Mouse (Mus musculus) G1E-ER4 (cell line): Measurements from ENCODE around the gene Tet3. TPM values are rescaled to one million over a fixed set of nuclear protein-coding genes. Genes with fewer than 3 reads are reported as not detected.

Experiments used
- GATA1 ChIP-seq: IDR thresholded peaks from one replicate; pipeline ENCODE4 v1.8.0; 2012; ENCODE audit warnings: low read length, inconsistent platforms
- polyA plus RNA-seq: library from polyadenylated mRNA; stranded (reverse); fragments of >175 nt; gene quantifications from 2 replicates; pipeline ENCODE4 v1.2.3, GENCODE M21; 2012

Tet3 gene
- 36.2 and 60.4 TPM in 2 replicates for polyA plus RNA-seq

GRCm38 (mm10) chr6:83459034-83459644 lies at the start of gene Tet3:
Gene Tet3, minus strand, starts transcription at chr6:83459084.
- no peak for TF ChIP-seq GATA1

GRCm38 (mm10) chr6:83507168-83507546 lies 48.3 kb upstream of the Tet3 start:
- TF ChIP-seq GATA1, result no peak

GRCm38 (mm10) chr6:83506258-83507167 lies 47.6 kb upstream of the Tet3 start, which contains the start of gene Dguok:
Gene Dguok, minus strand, starts transcription at chr6:83506969.
- no peak for TF ChIP-seq GATA1

DNA sequence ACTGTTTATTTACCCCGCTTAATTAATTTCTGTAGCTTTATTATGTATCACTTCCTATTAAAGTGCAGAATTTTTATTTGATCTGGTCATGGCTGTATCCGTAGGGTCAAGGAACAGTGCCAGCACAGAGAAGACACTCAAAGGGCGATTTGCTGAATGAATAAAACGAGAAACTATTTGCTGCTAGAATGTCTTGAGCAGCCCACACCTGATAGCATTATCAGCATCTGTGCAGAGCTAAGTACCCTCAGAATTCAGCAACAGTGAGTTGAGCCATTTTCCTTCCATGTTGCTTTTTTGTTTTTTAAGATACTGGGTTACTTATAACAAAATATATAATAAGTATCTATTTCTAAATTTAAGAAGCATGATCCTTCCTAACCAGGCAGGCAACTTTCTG lies 46.7 kb upstream of the Tet3 start:
- TF ChIP-seq GATA1, result no peak

- TF ChIP-seq GATA1, result no peak
These were observed 44.5 kb upstream of the Tet3 start for GRCm38 (mm10) chr6:83503361-83503760.

GRCm38 (mm10) chr6:83502656-83503055 lies 43.8 kb upstream of the Tet3 start:
- no peak for TF ChIP-seq GATA1

- TF ChIP-seq GATA1, result no peak
These were observed 42.8 kb upstream of the Tet3 start for GRCm38 (mm10) chr6:83501524-83502310.

- TF ChIP-seq GATA1, result no peak
These were observed 41.6 kb upstream of the Tet3 start for GRCm38 (mm10) chr6:83500462-83500861.

DNA sequence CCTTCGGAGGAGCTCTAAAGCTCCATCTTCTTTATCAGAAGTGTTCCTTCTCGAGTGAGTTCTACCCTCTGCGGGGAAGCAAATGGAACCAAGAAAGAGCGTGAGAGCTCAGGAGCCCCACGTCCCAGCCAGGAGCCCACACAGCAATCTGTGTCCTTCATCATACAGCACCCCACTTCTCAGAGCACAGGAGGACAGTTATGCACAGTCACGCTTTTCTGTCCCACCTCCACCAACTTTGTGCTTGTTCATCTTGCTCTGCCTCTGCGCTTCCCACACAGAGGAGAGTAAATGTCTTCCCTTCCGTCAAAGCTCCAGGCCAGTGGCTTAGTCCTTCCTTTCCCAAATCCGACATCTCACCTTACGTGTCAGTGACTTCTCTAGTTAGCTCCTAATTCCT lies 40.2 kb upstream of the Tet3 start:
- no peak for TF ChIP-seq GATA1

DNA sequence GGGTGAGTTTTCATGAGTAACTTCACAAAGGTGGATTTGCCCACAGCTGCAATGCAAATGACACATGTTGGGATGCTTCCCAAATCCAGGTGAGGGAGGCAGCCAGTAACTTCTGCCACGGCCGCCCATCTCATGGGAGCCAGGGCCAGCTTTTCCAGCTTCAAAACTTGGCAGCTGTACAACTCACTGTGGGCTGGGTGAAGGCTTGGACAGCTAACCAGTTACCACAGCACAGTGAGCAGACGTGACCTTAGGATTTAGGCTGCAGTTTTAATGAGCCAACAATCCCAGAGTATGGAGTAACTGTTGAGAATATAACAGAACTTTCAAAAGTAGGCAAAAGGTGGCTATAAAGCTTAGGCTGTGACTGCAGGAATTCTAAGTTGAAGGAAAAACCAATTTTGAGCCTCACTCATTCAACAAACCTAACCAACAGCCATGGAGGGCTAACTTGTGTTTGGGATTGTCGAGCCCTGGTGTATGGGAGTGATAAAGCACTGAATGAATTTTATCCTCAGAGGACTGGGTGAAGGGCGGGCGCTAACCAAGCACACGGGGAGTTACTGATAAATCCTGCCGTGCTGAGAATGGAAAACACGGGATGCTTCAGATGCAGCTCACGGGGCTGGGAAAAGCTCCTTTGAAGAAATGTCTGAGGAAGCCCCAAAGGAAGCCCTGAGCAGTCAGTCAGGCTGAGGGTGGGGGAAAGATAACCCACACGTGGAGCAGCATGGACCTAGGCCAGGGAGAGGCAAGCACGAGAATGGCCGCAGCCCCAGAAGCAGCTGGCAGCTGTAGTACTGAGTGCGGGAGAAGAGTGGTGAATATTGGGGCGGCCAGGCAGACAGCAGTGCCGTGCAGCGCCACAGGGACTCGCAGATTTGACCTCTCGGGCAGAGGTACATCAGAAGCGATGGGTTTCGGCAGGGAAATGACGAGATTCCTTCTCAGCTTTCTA lies 38.1 kb upstream of the Tet3 start:
- no peak for TF ChIP-seq GATA1

GRCm38 (mm10) chr6:83496009-83496752 lies 37.3 kb upstream of the Tet3 start:
- no peak for TF ChIP-seq GATA1

GRCm38 (mm10) chr6:83490622-83491021 lies 31.7 kb upstream of the Tet3 start:
- TF ChIP-seq GATA1, result no peak

DNA sequence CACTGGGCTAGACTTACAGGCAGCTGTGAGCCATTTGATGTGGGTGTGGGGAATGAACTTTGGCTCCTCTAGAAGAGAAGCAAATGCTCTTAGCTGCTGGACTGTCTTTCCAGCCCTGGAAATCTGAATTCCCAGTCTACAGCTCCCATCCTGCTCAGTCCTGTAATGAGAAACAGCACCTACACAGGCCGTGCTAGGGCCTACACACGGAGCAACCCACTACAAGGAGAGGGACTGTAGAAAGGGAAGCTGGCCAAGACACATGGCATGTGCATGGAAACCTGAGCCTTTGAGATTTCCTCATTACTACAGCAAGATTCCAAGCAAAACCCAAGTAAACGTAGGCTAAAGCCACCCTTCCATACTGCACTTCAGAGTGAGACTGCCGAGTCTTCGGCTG lies 29.3 kb upstream of the Tet3 start:
- no peak for TF ChIP-seq GATA1

- no peak for TF ChIP-seq GATA1
These were observed 28.4 kb upstream of the Tet3 start for GRCm38 (mm10) chr6:83487298-83487697.

GRCm38 (mm10) chr6:83485854-83486253 lies 27.0 kb upstream of the Tet3 start:
- no peak for TF ChIP-seq GATA1
